Mouse (Mus musculus) layer of hippocampus, adult 9-11 months (tissue): ENCODE results near the gene Hoxb5.

Source experiments
- DNase-seq: peaks from one replicate; pipeline ENCODE4 v3.0.0; 2022

Gene Hoxb5

GRCm38 (mm10) chr11:96288455-96289221 lies 14.5 kb upstream of the Hoxb5 start:
- DNase-seq: no peak

- DNase-seq: no peak
These were observed 13.8 kb upstream of the Hoxb5 start for GRCm38 (mm10) chr11:96289293-96289692.

GRCm38 (mm10) chr11:96289837-96290236 lies 13.3 kb upstream of the Hoxb5 start:
- DNase-seq: no peak

GRCm38 (mm10) chr11:96290705-96291355 lies 12.3 kb upstream of the Hoxb5 start:
- DNase-seq: no peak

GRCm38 (mm10) chr11:96291681-96292564 lies 11.2 kb upstream of the Hoxb5 start, which contains the start of gene Hoxb6:
Gene Hoxb6, plus strand, starts transcription at chr11:96292476.
- DNase-seq: no peak

GRCm38 (mm10) chr11:96292565-96293301 lies 10.4 kb upstream of the Hoxb5 start:
- no peak for DNase-seq

- DNase-seq: no peak
These were observed 9.7 kb upstream of the Hoxb5 start for GRCm38 (mm10) chr11:96293302-96293921.

- DNase-seq: no peak
These were observed 8.7 kb upstream of the Hoxb5 start for GRCm38 (mm10) chr11:96294245-96295091.

GRCm38 (mm10) chr11:96295092-96295835 lies 7.9 kb upstream of the Hoxb5 start:
- DNase-seq: no peak

- no peak for DNase-seq
These were observed 6.1 kb upstream of the Hoxb5 start for GRCm38 (mm10) chr11:96296997-96297396.

GRCm38 (mm10) chr11:96297428-96297827 lies 5.7 kb upstream of the Hoxb5 start:
- no peak for DNase-seq

GRCm38 (mm10) chr11:96297968-96298635 lies 5.0 kb upstream of the Hoxb5 start:
- no peak for DNase-seq

- DNase-seq: no peak
These were observed 4.1 kb upstream of the Hoxb5 start for GRCm38 (mm10) chr11:96298895-96299667.

GRCm38 (mm10) chr11:96299781-96300180 lies 3.4 kb upstream of the Hoxb5 start:
- DNase-seq: no peak

- no peak for DNase-seq
These were observed 2.6 kb upstream of the Hoxb5 start for GRCm38 (mm10) chr11:96300354-96301063.

GRCm38 (mm10) chr11:96301064-96301431 lies 2.1 kb upstream of the Hoxb5 start:
- no peak for DNase-seq

- DNase-seq: peak; percentile 45
These were observed 1.3 kb upstream of the Hoxb5 start for GRCm38 (mm10) chr11:96301837-96302236.

- no peak for DNase-seq
These were observed 570 bp upstream of the Hoxb5 start for GRCm38 (mm10) chr11:96302381-96303150.
